Mouse (Mus musculus): ENCODE results near the gene 4930512M02Rik. TPM values are rescaled to one million over a fixed set of nuclear protein-coding genes. Genes with fewer than 3 reads are reported as not detected.
A peak's percentile ranks its signal among the peaks of the same experiment; 100 is the strongest.

The 4930512M02Rik gene
- polyA plus RNA-seq, 1 experiment from 2014 or later = not detected

DNA sequence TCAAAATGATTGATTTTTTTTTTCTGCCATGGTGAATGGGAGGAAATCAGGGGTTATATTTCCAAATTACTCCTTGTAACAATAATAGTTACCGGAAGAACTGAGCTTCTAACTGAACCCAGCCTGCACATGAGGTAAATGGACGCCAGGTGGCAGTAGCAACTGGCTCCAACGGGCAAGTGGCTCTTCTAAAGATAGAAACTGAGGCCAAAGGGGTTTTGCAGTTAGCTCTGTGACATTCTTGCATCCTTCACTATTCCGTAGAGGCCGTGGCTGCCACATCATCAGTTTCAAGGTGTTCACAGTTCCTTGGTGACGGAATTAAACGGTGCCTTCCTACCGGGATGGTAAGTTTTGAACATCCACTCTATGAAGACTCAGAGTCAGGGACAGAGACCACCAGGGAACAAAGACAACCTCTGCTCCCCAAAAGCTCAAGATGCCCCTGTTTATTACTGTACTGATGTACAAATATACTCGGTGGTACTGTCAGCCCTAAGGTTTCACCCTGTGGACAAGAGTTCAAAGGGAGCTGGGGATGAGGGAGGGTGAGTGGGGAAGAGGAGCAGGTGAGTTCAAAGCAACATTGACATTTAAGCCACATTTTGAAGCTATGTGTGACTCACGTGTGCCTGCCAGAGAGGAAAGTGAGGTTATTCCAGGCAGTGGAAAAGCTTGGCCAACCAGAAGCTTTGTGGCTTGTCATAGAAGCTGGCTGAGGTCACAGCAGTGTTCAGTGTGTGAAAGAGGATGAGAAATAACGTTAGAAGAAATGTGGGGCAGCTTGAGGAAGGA lies 70.3 kb downstream of the 4930512M02Rik start:
- WGBS (ENCODE audit: insufficient replicate concordance) = 16% methylated on average over 11 of the region's 11 CpGs
- H3K4me2 ChIP-seq (ENCODE audit: low read depth, low read length) = no peak overlapping the region
- ATAC-seq (ENCODE audit: low read depth) = peak; percentile 39; the same call in 1 of the 2 replicates

DNA sequence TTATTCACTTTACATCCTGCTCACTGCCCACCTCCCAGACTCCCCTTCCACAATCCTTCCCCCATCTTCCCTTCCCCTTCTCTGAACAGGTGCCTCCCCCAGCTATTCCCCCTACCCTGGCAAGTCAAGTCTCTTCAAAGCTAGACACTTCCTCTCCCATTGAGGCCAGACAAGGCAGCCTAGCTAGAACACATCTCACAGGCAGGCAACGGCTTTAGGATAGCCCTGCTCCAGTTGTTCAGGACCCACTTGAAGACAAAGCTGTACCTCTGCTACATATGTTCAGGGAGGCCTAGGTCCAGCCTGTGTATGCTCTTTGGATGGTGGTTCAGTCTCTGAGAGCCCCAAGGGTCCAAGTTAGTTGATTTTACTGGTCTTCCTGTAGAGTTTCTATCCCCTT lies 71.4 kb downstream of the 4930512M02Rik start:
- 57% methylated on average over 1 of the region's 1 CpGs for WGBS (ENCODE audit: insufficient replicate concordance)
- no peak overlapping the region for H3K4me3 ChIP-seq (ENCODE audit: low read depth, low read length)
- no peaks in the 10 kb centered on the region for H3K36me3 ChIP-seq (ENCODE audit: control insufficient read depth, insufficient read depth)
- H3K4me1 ChIP-seq (ENCODE audit: control insufficient read depth, low read depth, low read length) = peaks cover 10% of the 10 kb centered on the region
- no peak for ATAC-seq (ENCODE audit: low read depth)
- no peaks in the 10 kb centered on the region for H3K9me3 ChIP-seq (replicated peaks; ENCODE audit: control insufficient read depth, low read length)
- H3K9ac ChIP-seq (ENCODE audit: low read depth, low read length) = no peak overlapping the region
- H3K4me2 ChIP-seq (ENCODE audit: low read depth, low read length) = no peak overlapping the region
- no peaks in the 10 kb centered on the region for H3K27me3 ChIP-seq (ENCODE audit: control insufficient read depth, insufficient read depth, low read depth, low read length)
- H3K27ac ChIP-seq (ENCODE audit: low read length) = no peak overlapping the region

More for the DNA sequence above, 70.3 kb downstream of the 4930512M02Rik start:
- H3K27ac ChIP-seq (ENCODE audit: low read length) = no peak overlapping the region
- no peaks in the 10 kb centered on the region for H3K27me3 ChIP-seq (ENCODE audit: control insufficient read depth, insufficient read depth, low read depth, low read length)
- H3K4me3 ChIP-seq (ENCODE audit: low read depth, low read length) = no peak overlapping the region
- H3K36me3 ChIP-seq (ENCODE audit: control insufficient read depth, insufficient read depth) = no peaks in the 10 kb centered on the region
- peaks cover 10% of the 10 kb centered on the region for H3K4me1 ChIP-seq (ENCODE audit: control insufficient read depth, low read depth, low read length)
- H3K9ac ChIP-seq (ENCODE audit: low read depth, low read length) = no peak overlapping the region
- no peaks in the 10 kb centered on the region for H3K9me3 ChIP-seq (replicated peaks; ENCODE audit: control insufficient read depth, low read length)

DNA sequence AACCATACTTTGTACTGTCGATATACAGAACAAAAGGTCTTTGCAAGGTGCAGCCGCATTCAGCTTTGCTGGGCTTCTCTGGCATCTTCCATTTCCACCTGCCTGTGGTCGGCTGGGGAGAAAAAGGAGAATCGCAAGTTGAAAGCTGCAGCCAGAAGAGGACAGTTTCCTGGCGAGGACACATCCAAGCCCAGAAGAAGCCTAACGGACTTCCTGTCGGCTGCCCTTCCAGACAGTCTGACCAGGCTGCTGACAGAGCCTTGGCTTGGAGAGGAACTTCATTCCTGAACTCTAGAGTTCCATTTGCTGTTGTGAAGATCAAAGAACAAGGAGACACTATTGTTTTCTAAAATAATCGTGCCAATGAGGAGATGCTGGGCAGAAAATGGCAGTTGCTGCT lies 72.1 kb downstream of the 4930512M02Rik start:
- Histone ChIP-seq H3K4me2 (ENCODE audit: low read depth, low read length) (no peak overlapping the region), H3K36me3 (ENCODE audit: control insufficient read depth, insufficient read depth) (no peaks in the 10 kb centered on the region), H3K27ac (ENCODE audit: low read length) (no peak overlapping the region), H3K27me3 (ENCODE audit: control insufficient read depth, insufficient read depth, low read depth, low read length) (no peaks in the 10 kb centered on the region), H3K9me3 (replicated peaks; ENCODE audit: control insufficient read depth, low read length) (no peaks in the 10 kb centered on the region), H3K4me3 (ENCODE audit: low read depth, low read length) (no peak overlapping the region), H3K9ac (ENCODE audit: low read depth, low read length) (no peak overlapping the region), H3K4me1 (ENCODE audit: control insufficient read depth, low read depth, low read length) (peaks cover 10% of the 10 kb centered on the region)
- ATAC-seq (ENCODE audit: low read depth) = no peak
- WGBS (ENCODE audit: insufficient replicate concordance) = 51% methylated on average over 8 of the region's 8 CpGs

DNA sequence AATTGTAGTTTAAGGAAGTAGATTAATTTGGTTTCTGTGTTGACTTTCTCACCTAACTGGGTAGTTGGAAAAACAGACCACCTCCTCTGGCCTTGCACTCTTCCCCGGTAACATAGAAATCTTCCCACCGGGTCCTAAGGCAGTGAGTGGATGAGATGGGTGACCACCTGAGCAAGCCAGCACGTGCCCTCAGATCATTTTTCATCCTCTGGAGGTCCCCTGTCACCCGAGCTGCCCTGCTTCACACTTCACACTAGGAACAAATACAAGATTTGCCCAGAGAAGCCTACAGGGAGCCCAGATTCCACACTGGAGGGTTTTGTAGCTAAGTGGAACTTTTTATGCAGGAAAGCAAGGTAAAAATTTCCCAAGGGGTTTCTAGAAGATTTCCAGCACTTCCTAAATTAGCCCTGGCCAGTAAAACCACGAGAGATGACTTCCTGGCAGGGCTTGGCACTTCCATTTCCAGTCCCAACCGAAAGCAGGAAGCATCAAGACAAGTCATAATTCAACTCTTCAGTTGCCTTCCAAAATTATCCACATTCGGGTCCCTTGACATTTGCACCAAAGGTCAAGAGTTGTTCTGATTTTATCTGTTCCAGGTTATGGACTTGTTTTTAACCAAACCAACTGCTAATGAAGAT lies 79.9 kb downstream of the 4930512M02Rik start:
- H3K4me3 ChIP-seq (ENCODE audit: low read depth, low read length) = no peak overlapping the region
- no peaks in the 10 kb centered on the region for H3K27me3 ChIP-seq (ENCODE audit: control insufficient read depth, insufficient read depth, low read depth, low read length)
- no peak for ATAC-seq (ENCODE audit: low read depth)
- H3K9ac ChIP-seq (ENCODE audit: low read depth, low read length) = no peak overlapping the region
- H3K4me1 ChIP-seq (ENCODE audit: control insufficient read depth, low read depth, low read length) = no peaks in the 10 kb centered on the region
- no peak overlapping the region for H3K27ac ChIP-seq (ENCODE audit: low read length)
- 29% methylated on average over 7 of the region's 7 CpGs for WGBS (ENCODE audit: insufficient replicate concordance)
- no peaks in the 10 kb centered on the region for H3K36me3 ChIP-seq (ENCODE audit: control insufficient read depth, insufficient read depth)
- H3K4me2 ChIP-seq (ENCODE audit: low read depth, low read length) = no peak overlapping the region
- H3K9me3 ChIP-seq (replicated peaks; ENCODE audit: control insufficient read depth, low read length) = no peaks in the 10 kb centered on the region

DNA sequence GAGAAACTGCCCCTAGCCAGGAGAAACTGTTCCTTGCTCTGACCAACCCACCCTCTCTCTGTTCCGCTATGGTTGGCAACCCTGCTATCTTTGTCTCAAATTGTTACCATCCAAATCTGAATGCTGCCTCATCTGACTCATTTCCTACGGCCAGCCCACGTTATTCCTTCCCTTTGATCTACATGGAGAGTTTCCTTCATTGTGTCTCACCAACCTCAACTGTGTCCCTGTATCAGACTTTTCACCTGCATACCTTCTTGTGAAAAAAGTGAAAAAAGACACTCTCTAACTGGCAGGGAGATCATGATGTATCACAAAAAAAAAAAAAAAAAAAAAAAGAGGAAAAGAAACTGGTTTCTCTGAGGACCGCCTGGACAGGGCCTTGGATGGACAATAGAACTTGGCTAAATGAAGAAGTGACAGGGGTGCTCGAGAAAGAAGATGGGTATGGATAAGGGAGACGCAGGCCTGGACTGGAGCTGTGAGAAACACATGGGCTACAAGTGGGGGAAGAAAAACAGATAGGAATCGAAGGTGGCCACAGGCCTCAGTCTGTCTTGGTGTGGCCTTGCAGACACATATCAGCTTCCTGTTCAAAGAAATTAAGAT lies 80.6 kb downstream of the 4930512M02Rik start:
- WGBS (ENCODE audit: insufficient replicate concordance) = 50% methylated on average over 7 of the region's 7 CpGs
- Histone ChIP-seq H3K27me3 (ENCODE audit: control insufficient read depth, insufficient read depth, low read depth, low read length) (no peaks in the 10 kb centered on the region), H3K9me3 (replicated peaks; ENCODE audit: control insufficient read depth, low read length) (no peaks in the 10 kb centered on the region), H3K9ac (ENCODE audit: low read depth, low read length) (no peak overlapping the region), H3K4me3 (ENCODE audit: low read depth, low read length) (no peak overlapping the region), H3K36me3 (ENCODE audit: control insufficient read depth, insufficient read depth) (no peaks in the 10 kb centered on the region), H3K27ac (ENCODE audit: low read length) (no peak overlapping the region), H3K4me2 (ENCODE audit: low read depth, low read length) (no peak overlapping the region), H3K4me1 (ENCODE audit: control insufficient read depth, low read depth, low read length) (no peaks in the 10 kb centered on the region)
- no peak for ATAC-seq (ENCODE audit: low read depth)

DNA sequence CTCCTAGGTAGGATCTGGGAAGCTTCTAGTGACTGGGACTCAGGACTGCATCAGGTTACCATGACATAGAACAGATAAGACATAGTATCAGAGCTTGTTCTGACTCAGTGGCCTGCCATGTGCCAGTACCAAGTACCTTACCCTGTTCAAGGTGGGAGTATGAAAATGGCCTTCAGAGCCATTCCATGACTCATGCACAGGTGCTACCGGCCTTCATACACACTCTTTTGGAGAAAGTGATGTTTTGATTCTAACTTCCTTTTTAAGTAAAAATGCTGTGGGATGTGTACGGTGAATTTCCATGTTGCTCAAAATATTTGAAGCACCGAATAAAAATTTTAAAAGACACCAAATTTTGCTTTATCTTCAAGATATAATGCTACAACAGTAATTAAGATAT lies 81.7 kb downstream of the 4930512M02Rik start:
- WGBS (ENCODE audit: insufficient replicate concordance) = 76% methylated on average over 3 of the region's 3 CpGs
- no peaks in the 10 kb centered on the region for H3K4me1 ChIP-seq (ENCODE audit: control insufficient read depth, low read depth, low read length)
- no peaks in the 10 kb centered on the region for H3K27me3 ChIP-seq (ENCODE audit: control insufficient read depth, insufficient read depth, low read depth, low read length)
- H3K27ac ChIP-seq (ENCODE audit: low read length) = no peak overlapping the region
- H3K9me3 ChIP-seq (replicated peaks; ENCODE audit: control insufficient read depth, low read length) = no peaks in the 10 kb centered on the region
- no peak for ATAC-seq (ENCODE audit: low read depth)
- no peak overlapping the region for H3K4me2 ChIP-seq (ENCODE audit: low read depth, low read length)
- H3K4me3 ChIP-seq (ENCODE audit: low read depth, low read length) = no peak overlapping the region
- no peaks in the 10 kb centered on the region for H3K36me3 ChIP-seq (ENCODE audit: control insufficient read depth, insufficient read depth)
- H3K9ac ChIP-seq (ENCODE audit: low read depth, low read length) = no peak overlapping the region

Other genes with a start within 250 kb of the 4930512M02Rik start
- 0.26 and 0.66 TPM in 2 replicates for gene Spata48, start 165.7 kb downstream of the 4930512M02Rik start, polyA plus RNA-seq (2015; fragmentation: Nextera tagmentation; extraction: Ambion mirVana)
- 0.20 TPM in 2 replicates for gene Zpbp, start 165.4 kb downstream of the 4930512M02Rik start, polyA plus RNA-seq (2015; fragmentation: Nextera tagmentation; extraction: Ambion mirVana)
- gene Ikzf1, start 57.2 kb upstream of the 4930512M02Rik start, polyA plus RNA-seq (2015; fragmentation: Nextera tagmentation; extraction: Ambion mirVana) = 32.8 and 35.1 TPM in 2 replicates
- 76.2 and 90.8 TPM in 2 replicates for gene Fignl1, start 181.1 kb upstream of the 4930512M02Rik start, polyA plus RNA-seq (2015; fragmentation: Nextera tagmentation; extraction: Ambion mirVana)